Mouse (Mus musculus): ENCODE results near the gene Cma1. TPM values are rescaled to one million over a fixed set of nuclear protein-coding genes. Genes with fewer than 3 reads are reported as not detected.
"Not testable (repeated sequence)": the region's sequence is repeated elsewhere in the genome, so short reads cannot be mapped to it uniquely, and the experiment has no call there.

Cma1 gene
- total RNA-seq (2014; rRNA removed), result 0.21 and 1.6 TPM in 2 replicates
- 0.88 and 1.3 TPM in 2 replicates for polyA plus RNA-seq (2015; fragmentation: Nextera tagmentation; extraction: Ambion mirVana)

DNA sequence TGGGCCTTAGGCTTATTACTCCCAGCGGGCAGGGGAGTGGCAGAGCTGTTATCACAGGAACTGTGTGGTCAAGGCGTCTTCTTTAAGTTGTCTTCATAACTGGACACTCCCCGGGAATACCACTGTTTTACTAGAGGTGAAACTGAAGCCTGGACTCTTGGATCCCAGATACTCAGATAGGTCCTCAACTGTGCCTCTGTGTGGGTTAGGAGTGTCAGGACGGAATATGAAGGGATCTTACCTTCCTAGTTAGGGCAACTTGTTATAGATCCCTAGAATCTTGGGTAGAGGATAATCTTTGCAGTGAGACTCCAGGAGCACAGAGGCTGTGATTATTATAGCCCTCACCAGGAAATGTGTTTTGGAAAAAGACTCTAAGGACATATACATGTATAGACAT lies at the start of gene Cma1:
Cma1 (minus strand) TSS at position 101 of the 400 bp plus-strand sequence.
- H3K27me3 ChIP-seq (ENCODE audit: insufficient read depth, low read length), result no peaks in the 10 kb centered on the region
- TF ChIP-seq CTCF (IDR thresholded peaks at IDR 0.05; ENCODE audit: low read depth), result no peak
- H3K36me3 ChIP-seq (ENCODE audit: insufficient read depth, low read length), result no peaks in the 10 kb centered on the region
- ATAC-seq (no peak), DNase-seq (ENCODE audit: low spot score) (no peak)
- no peak within 1 kb of the TSS for H3K4me2 ChIP-seq (ENCODE audit: low read depth, low read length)
- 86% methylated on average over 4 of the region's 4 CpGs for WGBS
- H3K4me3 ChIP-seq (ENCODE audit: low read length), result no peak within 1 kb of the TSS
- H3K9ac ChIP-seq (replicated peaks; ENCODE audit: low read length), result no peak within 1 kb of the TSS
- no peak within 1 kb of the TSS for H3K27ac ChIP-seq
- no peaks in the 10 kb centered on the region for H3K4me1 ChIP-seq (ENCODE audit: insufficient read depth, low read length)
- no peaks in the 10 kb centered on the region for H3K9me3 ChIP-seq (ENCODE audit: low read length)

DNA sequence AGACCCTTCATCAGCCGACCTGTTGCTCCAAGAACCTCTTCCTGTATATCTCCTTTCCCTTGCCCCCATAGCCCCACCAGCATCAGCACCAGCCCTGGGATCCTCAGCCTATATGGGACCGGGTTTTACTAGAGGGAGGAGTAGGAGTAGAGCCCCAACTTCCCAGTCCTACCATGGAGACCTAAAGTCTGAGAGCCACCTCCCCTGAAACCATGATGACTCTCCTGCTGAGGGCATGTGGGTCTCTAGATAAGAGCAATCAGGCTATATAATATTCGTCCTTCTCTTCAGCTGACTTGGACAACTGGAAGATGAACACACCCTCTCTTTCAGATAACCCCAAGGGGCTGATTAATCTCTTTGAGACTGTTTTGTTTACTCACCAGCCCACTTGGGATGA lies 43.0 kb upstream of the Cma1 start:
- not testable (repeated sequence) for H3K4me3 ChIP-seq (ENCODE audit: low read length); H3K4me1 ChIP-seq (ENCODE audit: insufficient read depth, low read length); H3K4me2 ChIP-seq (ENCODE audit: low read depth, low read length); H3K27me3 ChIP-seq (ENCODE audit: insufficient read depth, low read length); H3K36me3 ChIP-seq (ENCODE audit: insufficient read depth, low read length); DNase-seq (ENCODE audit: low spot score); ATAC-seq; H3K27ac ChIP-seq; H3K9ac ChIP-seq (replicated peaks; ENCODE audit: low read length); H3K9me3 ChIP-seq (ENCODE audit: low read length)
- 86% methylated on average over 1 of the region's 3 CpGs for WGBS

DNA sequence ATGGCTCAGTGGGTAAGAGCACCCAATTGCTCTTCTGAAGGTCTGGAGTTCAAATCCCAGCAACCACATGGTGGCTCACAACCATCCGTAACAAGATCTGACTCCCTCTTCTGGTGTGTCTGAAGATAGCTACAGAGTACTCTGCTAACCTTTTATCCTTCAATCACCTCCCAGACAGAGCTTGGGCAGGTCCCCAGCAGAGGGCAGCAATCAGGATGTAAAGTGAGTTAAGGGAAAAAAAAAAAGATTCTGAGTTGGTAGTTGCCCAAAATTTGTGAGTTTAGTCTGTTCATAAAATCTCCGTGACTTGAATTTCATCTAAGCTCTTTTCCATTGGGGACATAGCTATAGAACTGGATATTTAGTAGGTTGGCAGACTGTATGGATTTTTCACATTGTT lies 19.4 kb upstream of the Cma1 start:
- not testable (repeated sequence) for DNase-seq (ENCODE audit: low spot score); H3K9ac ChIP-seq (replicated peaks; ENCODE audit: low read length); ATAC-seq; H3K27me3 ChIP-seq (ENCODE audit: insufficient read depth, low read length); H3K4me3 ChIP-seq (ENCODE audit: low read length); H3K4me2 ChIP-seq (ENCODE audit: low read depth, low read length); H3K4me1 ChIP-seq (ENCODE audit: insufficient read depth, low read length); H3K9me3 ChIP-seq (ENCODE audit: low read length); H3K27ac ChIP-seq; H3K36me3 ChIP-seq (ENCODE audit: insufficient read depth, low read length)
- 48% methylated on average over 2 of the region's 2 CpGs for WGBS
- peak; percentile 41 for TF ChIP-seq CTCF (IDR thresholded peaks at IDR 0.05; ENCODE audit: low read depth)

DNA sequence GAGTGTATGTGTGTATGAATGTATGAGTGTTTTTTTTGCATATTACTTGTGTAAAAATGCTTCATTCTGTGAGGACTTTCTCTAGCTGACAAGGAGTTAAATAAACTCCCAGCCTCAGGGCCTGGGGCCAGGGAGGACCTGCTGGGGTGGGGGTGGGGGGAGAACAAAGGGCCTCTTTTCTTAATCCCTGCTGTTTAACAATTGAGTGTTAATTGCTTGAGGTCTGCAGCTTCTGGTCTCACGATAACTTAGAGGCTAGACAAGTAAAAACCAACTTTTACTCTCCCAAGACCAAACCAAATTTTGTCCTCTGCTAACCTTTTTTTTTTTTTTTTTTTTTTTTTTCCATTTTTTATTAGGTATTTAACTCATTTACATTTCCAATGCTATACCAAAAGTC lies 18.8 kb upstream of the Cma1 start:
- H3K27ac ChIP-seq, result no peak overlapping the region
- no peaks in the 10 kb centered on the region for H3K36me3 ChIP-seq (ENCODE audit: insufficient read depth, low read length)
- H3K9me3 ChIP-seq (ENCODE audit: low read length), result no peaks in the 10 kb centered on the region
- H3K27me3 ChIP-seq (ENCODE audit: insufficient read depth, low read length), result no peaks in the 10 kb centered on the region
- H3K9ac ChIP-seq (replicated peaks; ENCODE audit: low read length), result no peak overlapping the region
- ATAC-seq (no peak), DNase-seq (ENCODE audit: low spot score) (peak; percentile 18)
- no peak overlapping the region for H3K4me3 ChIP-seq (ENCODE audit: low read length)
- no peak overlapping the region for H3K4me2 ChIP-seq (ENCODE audit: low read depth, low read length)
- H3K4me1 ChIP-seq (ENCODE audit: insufficient read depth, low read length), result no peaks in the 10 kb centered on the region
- WGBS, result 11% methylated on average over 1 of the region's 1 CpGs
- no peak for TF ChIP-seq CTCF (IDR thresholded peaks at IDR 0.05; ENCODE audit: low read depth)

DNA sequence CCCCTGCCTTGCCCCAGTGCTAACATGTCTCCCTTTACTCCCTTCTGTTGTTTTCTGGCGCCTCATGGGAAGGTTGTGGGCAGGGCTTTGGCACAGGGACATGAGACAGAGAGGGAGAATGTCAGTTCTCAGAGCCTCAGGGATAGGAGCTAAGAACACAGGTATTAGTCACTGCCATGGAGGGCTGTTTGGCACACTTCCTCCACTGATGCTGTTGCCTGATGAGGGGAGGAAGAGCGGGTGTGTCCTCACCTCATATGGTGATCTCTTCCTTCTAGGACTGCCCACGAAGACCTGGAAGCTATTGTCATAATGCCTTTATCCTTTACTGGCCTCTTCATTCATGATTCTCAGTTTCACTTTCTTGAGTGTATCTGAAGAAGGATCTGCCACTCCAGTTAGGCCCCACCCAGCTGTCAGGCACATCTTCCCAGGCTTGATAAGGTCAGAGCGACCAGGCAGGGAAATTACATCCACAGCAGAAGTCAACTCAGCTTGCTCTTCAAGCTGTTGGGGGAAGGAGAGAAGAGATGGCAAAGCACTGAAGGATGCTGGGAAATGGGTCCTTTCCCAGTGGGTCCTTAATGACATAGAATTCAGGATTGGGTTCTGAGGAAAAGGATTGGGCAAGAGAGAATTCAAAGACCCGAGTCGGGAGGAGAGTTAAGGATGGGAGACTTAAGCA lies 6.0 kb upstream of the Cma1 start, which contains the start of gene Cma2:
Cma2 (plus strand) TSS at position 635 of the 685 bp plus-strand sequence.
- H3K27ac ChIP-seq, result no peak within 1 kb of the TSS
- 85% methylated on average over 6 of the region's 6 CpGs for WGBS
- DNase-seq (ENCODE audit: low spot score), result no peak
- no peaks in the 10 kb centered on the region for H3K27me3 ChIP-seq (ENCODE audit: insufficient read depth, low read length)
- no peaks in the 10 kb centered on the region for H3K9me3 ChIP-seq (ENCODE audit: low read length)
- no peak within 1 kb of the TSS for H3K4me3 ChIP-seq (ENCODE audit: low read length)
- no peak within 1 kb of the TSS for H3K9ac ChIP-seq (replicated peaks; ENCODE audit: low read length)
- H3K36me3 ChIP-seq (ENCODE audit: insufficient read depth, low read length), result no peaks in the 10 kb centered on the region
- TF ChIP-seq CTCF (IDR thresholded peaks at IDR 0.05; ENCODE audit: low read depth), result no peak
- no peak for ATAC-seq
- no peaks in the 10 kb centered on the region for H3K4me1 ChIP-seq (ENCODE audit: insufficient read depth, low read length)
- no peak within 1 kb of the TSS for H3K4me2 ChIP-seq (ENCODE audit: low read depth, low read length)

- H3K27ac ChIP-seq, result no peak overlapping the region
- DNase-seq (ENCODE audit: low spot score) (peak; percentile 1), ATAC-seq (no peak)
- no peaks in the 10 kb centered on the region for H3K27me3 ChIP-seq (ENCODE audit: insufficient read depth, low read length)
- no peak overlapping the region for H3K4me3 ChIP-seq (ENCODE audit: low read length)
- H3K9ac ChIP-seq (replicated peaks; ENCODE audit: low read length), result no peak overlapping the region
- H3K9me3 ChIP-seq (ENCODE audit: low read length), result no peaks in the 10 kb centered on the region
- H3K36me3 ChIP-seq (ENCODE audit: insufficient read depth, low read length), result no peaks in the 10 kb centered on the region
- no peaks in the 10 kb centered on the region for H3K4me1 ChIP-seq (ENCODE audit: insufficient read depth, low read length)
- no peak for TF ChIP-seq CTCF (IDR thresholded peaks at IDR 0.05; ENCODE audit: low read depth)
- 86% methylated on average over 2 of the region's 2 CpGs for WGBS
- H3K4me2 ChIP-seq (ENCODE audit: low read depth, low read length), result no peak overlapping the region
Observed at GRCm38 (mm10) chr14:55946269-55946969, 1.9 kb upstream of the Cma1 start.

DNA sequence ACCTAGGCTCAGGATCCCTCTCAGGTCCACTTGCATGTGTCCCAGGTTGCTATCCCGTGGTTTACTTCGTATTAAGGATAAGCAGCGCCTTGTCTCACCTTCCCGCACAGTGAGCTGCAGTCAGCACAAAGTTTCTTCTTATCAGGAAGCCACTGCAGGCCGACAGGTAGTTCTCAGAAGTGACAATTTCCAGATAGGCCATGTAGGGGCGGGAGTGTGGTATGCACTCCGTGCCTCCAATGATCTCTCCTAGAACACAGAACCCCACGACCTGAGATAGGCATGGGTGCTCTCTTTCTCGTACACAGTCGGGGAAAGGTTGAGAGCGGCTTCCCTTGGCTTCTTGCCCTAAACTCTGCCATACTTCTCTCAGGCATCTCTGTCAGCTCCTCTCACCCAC lies 874 bp downstream of the Cma1 start:
- Histone ChIP-seq H3K9ac (replicated peaks; ENCODE audit: low read length) (no peak overlapping the region), H3K9me3 (ENCODE audit: low read length) (no peaks in the 10 kb centered on the region), H3K27ac (no peak overlapping the region), H3K27me3 (ENCODE audit: insufficient read depth, low read length) (no peaks in the 10 kb centered on the region), H3K4me2 (ENCODE audit: low read depth, low read length) (no peak overlapping the region), H3K4me3 (ENCODE audit: low read length) (no peak overlapping the region), H3K36me3 (ENCODE audit: insufficient read depth, low read length) (no peaks in the 10 kb centered on the region), H3K4me1 (ENCODE audit: insufficient read depth, low read length) (no peaks in the 10 kb centered on the region)
- DNase-seq (ENCODE audit: low spot score) (no peak), ATAC-seq (no peak)
- TF ChIP-seq CTCF (IDR thresholded peaks at IDR 0.05; ENCODE audit: low read depth), result no peak
- WGBS, result 87% methylated on average over 11 of the region's 11 CpGs

All from hindbrain, postnatal 0 days (tissue).